Mouse (Mus musculus): Measurements from ENCODE around the gene Atox1. TPM values are rescaled to one million over a fixed set of nuclear protein-coding genes. Genes with fewer than 3 reads are reported as not detected.

Atox1 gene
- 340 and 365 TPM in 2 replicates for total RNA-seq (2012; rRNA removed)
- polyA plus RNA-seq (2012; ENCODE audit: insufficient read depth in 1 of 2, insufficient read length in 2 of 2, low read depth in 1 of 2, low replicate concordance in 2 of 2, missing spikeins in 1 of 2) = 100 to 1,000 TPM in 1 of 2 experiments, not detected in 1; 258 TPM

DNA sequence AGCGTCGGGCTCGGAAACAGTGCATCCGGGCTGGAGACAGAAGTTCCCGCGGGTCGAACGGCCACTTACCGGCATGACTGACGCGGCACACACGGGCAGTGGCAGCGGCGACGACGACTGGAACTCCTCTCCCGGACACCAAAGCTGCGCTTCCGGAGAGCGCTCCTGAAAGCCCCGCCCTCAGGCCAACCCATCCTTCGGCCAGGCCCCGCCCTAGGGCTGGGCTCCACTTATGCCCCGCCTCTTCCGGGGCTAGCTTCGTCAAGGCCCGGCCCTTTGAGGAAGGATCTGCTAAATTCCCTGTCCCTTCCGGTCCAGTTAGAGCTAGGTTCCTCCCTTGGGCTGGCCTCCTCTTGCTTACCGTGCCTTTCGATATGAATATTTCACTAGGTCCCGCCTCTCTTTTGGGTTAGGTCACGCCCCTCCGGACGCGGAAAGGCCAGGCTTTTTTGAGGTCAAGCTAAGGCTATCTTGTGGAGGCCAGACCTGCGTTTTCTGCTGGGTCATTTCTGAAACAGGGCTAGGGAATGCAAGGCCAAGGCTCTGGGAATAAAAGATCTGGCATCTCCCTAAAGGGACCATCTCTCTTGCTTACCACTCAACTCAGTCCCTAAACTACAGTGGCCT, at the start of gene Atox1:
Gene Atox1, minus strand, starts transcription at position 221 of the 627 bp plus-strand sequence.
- Histone ChIP-seq H3K27me3 (ENCODE audit: control insufficient read depth in 1 of 2, insufficient read depth in 2 of 2, low read length in 2 of 2) (no peaks in the 10 kb centered on the region), H3K4me3 (ENCODE audit: control insufficient read depth in 1 of 2, insufficient read depth in 1 of 2, low read depth in 2 of 2, low read length in 2 of 2) (peak within 1 kb of the TSS; percentile 75 to 87), H3K9me3 (replicated peaks; ENCODE audit: insufficient read depth, low read length) (no peaks in the 10 kb centered on the region), H3K27ac (ENCODE audit: control insufficient read depth, low read depth, low read length) (peak within 1 kb of the TSS; percentile 44), H3K9ac (ENCODE audit: control insufficient read depth, low read depth, low read length, poor library complexity, severe bottlenecking) (peak within 1 kb of the TSS; percentile 74), H3K4me1 (ENCODE audit: control insufficient read depth in 1 of 2, insufficient read depth in 2 of 2, low read length in 2 of 2) (peaks cover 0 to 21% of the 10 kb centered on the region in 2 experiments; a peak in 2 of 4 replicates), H3K36me3 (ENCODE audit: control insufficient read depth in 1 of 2, insufficient read depth in 2 of 2, low read length in 2 of 2) (peaks cover 0 to 15% of the 10 kb centered on the region in 2 experiments; a peak in 2 of 4 replicates), H3K79me2 (ENCODE audit: control insufficient read depth, insufficient read depth, low read length, poor library complexity) (peaks cover 26% of the 10 kb centered on the region)
- peak; percentile 99 for DNase-seq (ENCODE audit: low read depth, low spot score)
- TF ChIP-seq NELFE (IDR thresholded peaks at IDR 0.05; ENCODE audit: low read depth, low read length) (peak; percentile 96), HCFC1 (IDR thresholded peaks at IDR 0.05; ENCODE audit: low read depth, low read length) (peak; percentile 81), TAL1 (IDR thresholded peaks at IDR 0.05; ENCODE audit: low read length) (no peak), UBTF (IDR thresholded peaks at IDR 0.05; ENCODE audit: borderline replicate concordance, insufficient read depth, low read depth, low read length) (0 out of 2 replicates have a peak, but pooled peaks have one; percentile 31), EP300 (IDR thresholded peaks at IDR 0.05; ENCODE audit: low read depth in 1 of 2, low read length in 2 of 2) (0 out of 4 replicates have a peak, but pooled peaks of 1 of the 2 experiments have one; percentile 6), NRF1 (IDR thresholded peaks at IDR 0.05; ENCODE audit: insufficient read depth, low read depth, low read length, poor library complexity, severe bottlenecking) (0 out of 2 replicates have a peak, but pooled peaks have one; percentile 11), POLR2AphosphoS5 (IDR thresholded peaks at IDR 0.05; ENCODE audit: borderline replicate concordance, low read depth, low read length) (0 out of 2 replicates have a peak, but pooled peaks have one; percentile 16), KAT2A (conservative IDR thresholded peaks at IDR 0.05; ENCODE audit: low read depth, low read length) (no peak; the same call in 1 of the 2 replicates), ZMIZ1 (IDR thresholded peaks at IDR 0.05; ENCODE audit: low read depth, low read length) (peak; percentile 91), GABPA (IDR thresholded peaks at IDR 0.05; ENCODE audit: low read depth, low read length) (no peak), ELF1 (IDR thresholded peaks at IDR 0.05; ENCODE audit: low read depth, low read length) (peak; percentile 93), E2F4 (IDR thresholded peaks at IDR 0.05; ENCODE audit: borderline replicate concordance, low read depth, low read length) (no peak), JUND (IDR thresholded peaks at IDR 0.05; ENCODE audit: low read depth, low read length) (no peak), USF1 (IDR thresholded peaks at IDR 0.05; ENCODE audit: low read depth, low read length) (no peak; the same call in 1 of the 2 replicates), TCF12 (IDR thresholded peaks at IDR 0.05; ENCODE audit: low read depth, low read length) (peak; percentile 31; the same call in 1 of the 2 replicates), MAFK (IDR thresholded peaks at IDR 0.05; ENCODE audit: borderline replicate concordance, low read depth, low read length) (no peak), SIN3A (IDR thresholded peaks at IDR 0.05; ENCODE audit: low read length) (peak; percentile 73), MEF2A (IDR thresholded peaks at IDR 0.05; ENCODE audit: extremely low read depth, insufficient replicate concordance, low read depth, low read length, poor library complexity, severe bottlenecking) (0 out of 2 replicates have a peak, but pooled peaks have one; percentile 12), TBP (IDR thresholded peaks at IDR 0.05; ENCODE audit: low read depth, low read length) (peak; percentile 40), CHD1 (IDR thresholded peaks at IDR 0.05; ENCODE audit: low read depth, low read length) (no peak), ZNF384 (IDR thresholded peaks at IDR 0.05; ENCODE audit: low read depth, low read length) (no peak), POLR2A (IDR thresholded peaks at IDR 0.05; ENCODE audit: control insufficient read depth in 1 of 2, insufficient read depth in 1 of 2, low read depth in 1 of 2, low read length in 2 of 2, poor library complexity in 1 of 2) (peak; percentile 91 to 93; a peak in 3 of 4 replicates), MYB (IDR thresholded peaks at IDR 0.05; ENCODE audit: low read depth, low read length) (no peak), BHLHE40 (IDR thresholded peaks at IDR 0.05; ENCODE audit: borderline replicate concordance, low read depth, low read length) (no peak), ZKSCAN1 (IDR thresholded peaks at IDR 0.05; ENCODE audit: low read depth, low read length) (no peak), GATA1 (IDR thresholded peaks at IDR 0.05; ENCODE audit: low read depth, low read length) (no peak), RCOR1 (IDR thresholded peaks at IDR 0.05; ENCODE audit: low read depth, low read length) (no peak), MYC (IDR thresholded peaks at IDR 0.05; ENCODE audit: low read depth, low read length) (no peak), POLR2AphosphoS2 (IDR thresholded peaks at IDR 0.05; ENCODE audit: low read length) (peak; percentile 86), SMC3 (IDR thresholded peaks at IDR 0.05; ENCODE audit: low read depth, low read length) (no peak), MAZ (IDR thresholded peaks at IDR 0.05; ENCODE audit: low read depth, low read length) (no peak), RAD21 (IDR thresholded peaks at IDR 0.05; ENCODE audit: low read depth, low read length) (no peak), USF2 (IDR thresholded peaks at IDR 0.05; ENCODE audit: borderline replicate concordance in 1 of 2, insufficient read depth in 1 of 2, low read depth in 1 of 2, low read length in 2 of 2) (no peak), ZC3H11A (IDR thresholded peaks at IDR 0.05; ENCODE audit: low read depth, low read length) (no peak), CHD2 (IDR thresholded peaks at IDR 0.05; ENCODE audit: low read length) (no peak)

All from MEL (cell line).